Mouse (Mus musculus) adrenal gland, postnatal 4 days (tissue): ENCODE measurements around the gene Rinl. TPM values are rescaled to one million over a fixed set of nuclear protein-coding genes. Genes with fewer than 3 reads are reported as not detected.

Source experiments
- DNase-seq, 2 experiments: peaks; one replicate each; pipeline ENCODE4 v3.0.0; 2021 to 2022; ENCODE audit warnings: low spot score in 2 of 2, mixed read lengths in 2 of 2
- total RNA-seq, 2 experiments: library from RNA; stranded (reverse); gene quantifications; 2 replicates each; pipeline ENCODE4 v1.2.3; 2021

The Rinl gene
- total RNA-seq, 2 experiments from 2014 or later = 2.2 to 4.2 TPM

DNA sequence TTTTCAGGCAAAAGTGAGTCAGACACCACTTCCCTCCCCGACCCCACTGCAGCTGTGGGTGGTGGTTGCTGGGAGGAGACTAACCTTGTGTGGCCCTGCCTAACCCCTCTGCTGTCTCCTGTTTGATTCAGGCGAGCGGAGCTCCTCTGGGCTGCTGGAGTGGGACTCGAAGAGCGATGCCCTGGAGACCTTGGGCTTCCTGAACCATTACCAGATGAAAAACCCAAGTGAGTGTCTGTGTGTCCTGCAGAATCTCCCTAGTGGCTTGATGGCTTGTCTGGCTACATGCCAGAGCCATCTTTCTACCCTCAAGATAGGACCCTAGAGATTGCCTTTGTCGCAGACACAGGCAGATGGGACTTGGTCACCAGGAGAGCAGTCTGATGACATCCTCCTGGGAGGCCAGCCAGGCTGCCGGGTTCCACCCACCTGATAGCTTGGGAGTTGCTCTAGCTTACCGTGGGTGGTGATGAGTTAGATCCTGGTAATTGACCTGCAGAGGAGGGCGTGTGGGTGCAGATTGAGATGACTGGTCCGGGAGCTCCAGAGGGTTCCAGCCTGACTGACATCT, 32.6 kb downstream of the Rinl start:
- no peak for DNase-seq

DNA sequence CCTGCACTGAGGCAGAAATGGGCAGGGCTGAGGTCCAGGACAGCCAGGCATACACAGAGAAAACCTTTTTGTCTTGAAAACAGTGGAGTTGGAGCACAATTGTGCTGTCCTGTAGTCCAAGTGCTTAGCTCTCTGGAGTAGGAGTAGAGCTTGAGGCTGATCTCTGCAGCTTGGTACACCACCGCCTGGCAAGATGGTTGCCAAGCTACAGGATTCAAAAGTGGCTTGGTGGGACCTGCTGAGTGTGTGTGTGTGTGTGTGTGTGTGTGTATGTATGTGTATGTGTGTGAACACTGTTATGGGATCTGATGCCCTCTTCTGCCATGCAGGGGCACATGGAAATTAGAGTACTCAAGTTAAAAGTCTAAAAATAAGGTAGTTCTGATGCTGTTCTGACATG, 33.8 kb downstream of the Rinl start:
- DNase-seq = no peak

DNA sequence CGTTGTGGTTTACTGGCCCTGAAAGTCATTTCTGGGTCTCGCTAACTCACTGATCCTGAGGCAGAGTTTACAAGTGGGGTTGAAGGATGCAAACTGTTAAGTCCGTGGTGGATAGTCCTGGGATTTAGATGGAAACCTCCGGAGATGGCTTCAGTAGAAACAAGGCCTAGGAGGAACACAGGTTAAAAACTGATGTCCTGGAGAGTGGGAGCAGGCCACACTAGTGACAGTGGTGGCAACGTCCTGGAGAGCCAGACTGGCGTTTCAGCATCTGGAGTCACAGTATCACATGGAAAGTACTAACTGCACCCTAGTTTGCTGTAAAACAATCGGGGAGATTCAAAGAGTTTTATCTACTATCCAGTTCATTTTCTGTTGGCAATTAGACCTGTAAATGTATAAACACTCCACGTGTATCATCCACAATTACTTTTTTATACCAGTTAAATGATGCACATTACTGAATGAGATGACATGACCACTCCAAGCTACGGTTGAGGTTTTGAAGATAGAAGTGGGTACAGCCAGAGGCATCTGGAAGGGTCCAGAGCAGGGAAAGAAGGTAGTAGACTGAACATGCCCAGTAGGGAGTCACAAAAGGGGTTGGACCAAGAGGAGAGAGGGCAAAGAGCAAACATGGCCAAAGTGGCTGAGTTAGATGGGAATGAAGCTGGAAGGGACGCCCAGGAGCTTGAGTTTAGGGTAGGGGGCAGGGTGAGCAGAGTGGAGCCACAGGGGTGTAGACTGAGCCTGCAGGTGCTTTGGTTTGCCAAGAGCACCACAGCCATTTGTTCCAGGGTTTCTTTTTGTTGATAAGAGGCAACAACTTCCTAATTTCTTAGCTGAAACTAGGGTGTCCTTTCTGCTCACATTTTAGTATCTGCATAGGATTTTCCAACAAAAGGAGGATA, 34.5 kb downstream of the Rinl start:
- DNase-seq = no peak

DNA sequence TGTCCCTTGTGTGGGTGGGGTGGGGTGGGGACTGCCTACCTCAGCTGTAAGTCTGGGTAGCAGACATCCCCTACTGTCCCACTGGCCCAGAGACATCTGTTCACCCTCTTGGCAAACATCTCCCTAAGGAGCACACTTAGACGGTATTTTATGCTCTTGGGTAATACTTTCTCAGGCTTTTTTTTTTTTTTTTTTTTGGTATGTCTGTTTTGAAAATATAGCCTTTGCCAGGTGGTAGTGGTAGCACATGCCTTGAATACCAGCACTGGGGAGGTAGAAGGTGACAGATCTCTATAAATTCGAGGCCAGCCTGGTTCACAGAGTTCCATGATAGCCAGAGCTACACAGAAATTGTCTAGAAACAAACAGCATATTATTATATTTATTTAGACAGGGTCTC, 35.2 kb downstream of the Rinl start:
- DNase-seq = no peak

DNA sequence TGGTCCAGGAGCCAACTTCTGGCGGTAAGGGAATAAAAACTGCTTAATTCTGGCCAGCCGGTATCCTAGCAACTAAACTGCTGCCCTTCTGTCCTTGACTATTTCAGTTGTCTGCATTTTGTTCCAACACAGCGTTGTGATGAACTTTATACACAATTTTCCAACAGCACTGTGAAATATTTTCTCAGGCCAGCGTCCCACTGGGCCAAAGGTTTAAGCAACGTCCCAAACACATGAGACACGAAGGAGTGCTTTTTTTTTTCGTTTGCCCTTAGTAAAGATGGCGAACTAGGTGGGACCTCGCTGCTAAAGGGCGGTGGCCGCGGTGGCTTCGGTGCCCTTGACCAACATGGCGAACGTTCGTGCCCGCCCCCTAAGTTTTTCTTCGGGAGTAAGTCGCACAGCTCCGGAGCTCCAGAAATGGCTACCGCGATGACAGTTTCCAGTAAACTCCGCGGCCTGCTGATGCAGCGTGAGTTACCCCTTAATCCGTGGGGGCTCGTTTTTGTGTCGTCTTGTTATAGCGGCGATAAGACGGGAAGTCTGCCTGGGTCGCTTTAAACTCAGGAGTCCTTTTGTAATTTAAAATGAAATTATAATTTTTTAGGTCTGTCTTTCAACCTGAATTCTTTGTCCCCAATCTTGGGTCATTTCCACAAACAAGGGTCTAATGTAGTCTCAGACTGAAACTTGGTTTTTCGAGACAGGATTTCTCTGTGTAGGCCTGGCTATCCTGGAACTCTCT, 36.3 kb downstream of the Rinl start, which contains the start of gene Ech1:
TSS of gene Ech1 (plus strand) at position 277 of the 745 bp plus-strand sequence.
- peak; percentile 80 to 84 for DNase-seq

DNA sequence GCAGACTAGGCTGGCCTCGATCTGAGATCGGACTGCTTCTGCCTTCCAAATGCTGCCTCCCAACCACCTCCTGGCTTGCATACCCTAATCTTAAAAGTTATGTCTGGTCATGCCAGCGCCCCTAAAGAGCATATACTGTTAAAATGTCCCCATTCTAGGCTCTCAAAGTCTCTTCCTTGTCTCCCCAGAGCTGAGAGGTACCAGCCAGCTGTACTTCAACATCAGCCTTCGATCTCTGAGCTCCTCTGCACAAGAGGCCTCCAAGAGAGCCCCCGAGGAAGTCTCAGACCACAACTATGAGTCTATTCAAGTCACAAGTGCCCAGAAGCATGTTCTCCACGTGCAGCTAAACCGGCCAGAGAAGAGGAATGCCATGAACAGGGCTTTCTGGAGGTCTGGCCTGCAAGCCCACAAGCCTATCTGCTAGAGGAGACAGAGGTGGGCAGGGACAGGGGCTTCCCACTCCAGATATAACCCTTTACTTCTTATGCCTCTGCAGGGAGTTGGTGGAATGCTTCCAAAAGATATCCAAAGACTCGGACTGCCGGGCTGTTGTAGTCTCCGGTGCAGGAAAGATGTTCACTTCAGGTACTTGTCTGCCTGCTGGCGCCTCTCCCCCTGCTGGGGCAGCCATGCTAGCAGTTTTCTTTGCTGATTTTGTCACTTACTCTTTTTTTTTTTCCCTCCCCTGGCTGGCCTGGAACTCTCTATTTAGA, 37.1 kb downstream of the Rinl start:
- no peak for DNase-seq

DNA sequence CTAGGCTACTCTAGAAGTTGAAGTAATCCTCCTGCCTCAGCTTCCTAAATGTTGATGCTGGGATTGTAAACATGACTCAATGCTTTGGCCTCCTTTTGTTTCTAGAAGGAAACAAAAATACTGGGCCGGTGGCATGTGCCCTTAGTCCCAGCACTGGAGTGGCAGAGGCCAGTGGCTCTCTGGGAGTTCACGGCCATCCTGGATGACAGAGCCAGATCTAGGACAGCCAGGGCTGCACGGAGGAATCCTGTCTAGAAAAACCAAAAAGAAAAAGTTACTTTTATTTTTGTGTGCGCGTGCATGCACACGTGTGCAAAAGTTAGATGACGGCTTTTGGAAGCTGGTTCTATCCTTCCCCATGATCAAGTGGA, 37.6 kb downstream of the Rinl start:
- no peak for DNase-seq

DNA sequence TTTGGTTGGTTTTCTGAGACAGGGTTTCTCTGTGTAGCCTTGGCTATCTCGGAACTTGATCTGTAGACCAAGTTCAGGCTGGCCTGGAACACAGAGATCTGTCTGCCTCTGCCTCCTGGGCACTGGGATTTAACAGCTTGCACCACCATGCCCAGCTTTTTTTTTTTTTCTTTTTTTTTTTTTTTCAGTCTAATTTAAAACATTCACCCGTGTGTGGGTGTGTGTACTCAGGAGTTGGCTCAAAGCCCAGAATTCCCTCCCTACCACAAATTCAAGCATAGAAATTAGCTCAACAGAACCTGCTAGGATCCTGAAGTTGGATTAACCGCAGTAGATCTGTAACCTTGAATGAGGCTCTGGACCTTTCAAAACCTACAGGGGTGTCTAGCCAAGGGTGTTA, 38.6 kb downstream of the Rinl start:
- no peak for DNase-seq

DNA sequence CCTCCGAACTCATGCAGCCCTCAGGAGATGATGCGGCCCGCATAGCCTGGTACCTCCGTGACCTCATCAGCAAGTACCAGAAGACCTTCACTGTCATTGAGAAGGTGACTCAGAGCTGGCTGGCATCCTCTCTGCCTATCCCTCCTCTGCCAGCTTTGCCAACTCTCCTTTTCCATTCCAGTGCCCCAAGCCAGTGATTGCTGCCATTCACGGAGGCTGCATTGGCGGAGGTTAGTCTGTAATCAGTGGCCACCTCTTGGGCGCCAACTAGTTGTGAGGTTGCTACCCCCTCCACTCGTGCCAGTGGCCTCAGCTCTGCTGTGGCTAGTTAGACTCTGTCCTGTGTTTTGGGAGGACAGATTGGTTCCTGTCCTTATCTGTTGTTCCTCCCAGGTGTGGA, 41.1 kb downstream of the Rinl start:
- no peak for DNase-seq

DNA sequence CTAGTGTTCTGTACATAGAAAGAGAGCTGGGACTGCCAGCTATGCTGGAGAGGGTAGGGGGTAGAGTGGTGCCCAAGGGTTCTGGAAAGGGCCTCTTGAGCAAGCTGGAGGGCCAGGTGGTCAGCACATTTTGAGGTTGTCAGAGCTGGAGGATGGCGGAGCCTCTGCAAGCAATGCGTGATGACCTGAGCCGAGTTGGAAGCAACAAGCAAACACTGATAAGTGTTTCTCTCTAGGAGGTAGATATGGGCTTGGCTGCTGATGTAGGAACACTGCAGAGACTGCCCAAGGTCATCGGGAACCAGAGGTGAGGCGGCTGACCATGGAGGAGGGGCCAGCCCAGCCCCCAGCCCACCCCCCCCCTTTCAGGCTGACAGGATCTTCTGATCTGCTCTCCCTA, 42.2 kb downstream of the Rinl start:
- DNase-seq = no peak

DNA sequence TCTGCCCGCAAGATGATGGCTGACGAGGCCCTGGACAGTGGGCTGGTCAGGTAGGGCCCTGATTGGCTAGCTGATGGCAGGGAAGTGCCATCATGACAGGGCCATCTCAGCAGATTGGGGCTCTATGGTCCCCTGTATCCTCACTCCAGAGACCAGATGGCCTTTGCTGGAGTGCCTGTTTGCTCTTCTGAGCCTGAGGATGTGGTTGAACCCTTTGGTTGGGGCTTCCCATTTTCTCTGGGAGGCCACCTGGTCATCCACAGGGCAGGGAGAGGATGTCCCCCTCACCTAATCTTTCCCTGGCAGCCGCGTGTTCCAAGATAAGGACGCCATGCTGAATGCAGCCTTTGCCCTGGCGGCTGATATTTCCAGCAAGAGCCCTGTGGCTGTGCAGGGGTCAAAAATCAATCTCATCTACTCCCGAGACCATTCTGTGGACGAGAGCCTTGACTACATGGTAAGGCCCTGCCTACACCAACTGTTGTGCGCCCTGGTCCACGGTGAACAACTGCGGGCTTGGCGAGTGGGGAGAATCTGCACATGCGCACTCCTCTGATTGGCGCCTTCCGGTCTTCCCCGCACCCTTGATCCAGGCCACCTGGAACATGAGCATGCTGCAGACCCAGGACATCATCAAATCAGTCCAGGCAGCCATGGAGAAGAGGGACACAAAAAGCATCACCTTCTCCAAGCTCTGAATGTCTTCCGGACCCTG, 42.8 kb downstream of the Rinl start:
- DNase-seq = peak in 1 of 2 experiments; percentile 2

DNA sequence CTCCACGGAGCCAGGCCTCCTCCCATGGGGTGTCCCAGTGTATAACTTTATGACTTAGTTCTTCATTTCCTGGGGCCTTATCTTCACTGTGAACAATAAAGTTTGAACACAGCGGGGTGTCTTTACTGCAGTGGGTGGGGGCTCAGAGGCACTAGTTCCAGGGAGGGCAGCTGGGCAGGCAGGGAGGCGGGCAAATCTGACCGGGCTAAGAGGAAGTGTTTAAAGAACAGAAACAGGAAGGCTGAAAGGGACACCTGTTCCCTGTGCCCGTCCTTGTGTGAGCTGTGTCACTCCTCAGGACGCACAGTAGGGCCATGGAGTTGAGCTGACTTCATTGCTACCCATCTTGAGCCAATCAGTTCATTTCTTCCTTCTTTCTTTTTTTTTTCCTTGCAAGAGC, 43.4 kb downstream of the Rinl start:
- peak in 1 of 2 experiments; percentile 2 for DNase-seq

DNA sequence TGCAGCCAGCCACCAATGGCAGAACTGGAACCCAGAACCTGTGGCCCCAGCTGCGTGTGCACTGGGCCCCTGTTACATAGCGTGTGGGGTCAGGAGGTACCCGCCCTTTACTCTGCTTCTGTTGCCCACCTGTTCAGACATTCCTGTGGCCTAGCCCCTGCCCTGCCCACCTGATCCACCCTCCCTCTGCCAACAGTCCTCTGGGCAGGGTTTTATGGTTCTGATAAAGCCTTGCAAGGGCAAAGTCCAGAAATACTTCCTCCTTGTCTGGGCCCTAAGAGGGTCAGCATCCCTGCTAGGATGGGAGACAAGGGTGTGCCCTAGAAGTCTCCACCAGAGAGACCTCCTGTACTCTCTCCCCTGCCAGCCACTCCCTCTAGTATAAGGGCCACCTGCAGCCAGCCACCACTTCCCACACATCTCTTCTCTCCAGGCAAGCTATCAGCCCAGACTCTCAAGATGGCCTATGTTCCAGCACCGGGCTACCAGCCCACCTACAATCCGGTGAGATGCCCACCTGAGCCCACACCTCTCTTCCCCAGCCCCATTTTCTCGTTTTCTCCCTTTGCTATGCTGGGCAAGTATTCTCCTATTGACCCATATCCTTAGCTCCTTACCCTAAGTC, 45.1 kb downstream of the Rinl start, which contains the start of gene Lgals4:
TSS of gene Lgals4 (plus strand) at position 132 of the 625 bp plus-strand sequence.
- peak in 1 of 2 experiments; percentile 2 for DNase-seq

DNA sequence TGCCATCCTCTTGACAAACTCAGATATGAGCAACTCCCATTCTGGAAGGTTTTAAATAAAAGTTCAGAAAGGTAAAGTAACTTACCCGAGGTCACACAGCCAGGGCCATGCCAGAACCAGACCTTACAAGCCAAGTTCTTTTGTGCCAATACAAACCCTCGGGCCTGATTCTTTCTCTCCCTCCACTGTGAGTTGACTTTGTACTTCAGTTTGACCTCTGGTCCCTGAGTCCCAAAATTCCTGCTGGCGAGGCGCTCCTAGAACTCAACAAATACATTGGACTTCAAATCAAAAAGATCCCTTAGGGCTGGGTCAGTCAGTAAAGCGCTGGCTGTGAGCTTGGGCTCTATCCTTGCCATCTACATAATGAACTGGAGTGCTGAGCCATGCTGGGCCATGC, 48.2 kb downstream of the Rinl start:
- DNase-seq = no peak

DNA sequence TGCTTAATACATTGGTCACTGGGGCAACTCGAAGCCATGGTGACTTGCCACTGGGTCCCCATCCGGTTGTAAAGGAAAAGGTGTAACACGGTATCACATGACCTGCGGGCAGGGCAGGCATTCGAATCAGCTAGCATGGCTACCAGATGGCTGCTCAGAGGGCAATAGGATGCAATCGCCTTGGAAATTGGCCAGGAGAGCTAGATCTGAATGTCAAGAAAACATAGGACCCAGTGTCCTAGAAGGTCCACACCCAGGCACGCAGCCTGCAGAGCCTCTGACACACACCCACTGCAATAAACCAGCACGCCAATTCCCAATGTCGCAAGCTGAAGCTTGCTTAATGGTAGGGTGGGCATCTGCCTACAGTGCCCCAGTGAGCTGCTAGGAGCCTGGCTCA, 49.6 kb downstream of the Rinl start:
- DNase-seq = no peak

DNA sequence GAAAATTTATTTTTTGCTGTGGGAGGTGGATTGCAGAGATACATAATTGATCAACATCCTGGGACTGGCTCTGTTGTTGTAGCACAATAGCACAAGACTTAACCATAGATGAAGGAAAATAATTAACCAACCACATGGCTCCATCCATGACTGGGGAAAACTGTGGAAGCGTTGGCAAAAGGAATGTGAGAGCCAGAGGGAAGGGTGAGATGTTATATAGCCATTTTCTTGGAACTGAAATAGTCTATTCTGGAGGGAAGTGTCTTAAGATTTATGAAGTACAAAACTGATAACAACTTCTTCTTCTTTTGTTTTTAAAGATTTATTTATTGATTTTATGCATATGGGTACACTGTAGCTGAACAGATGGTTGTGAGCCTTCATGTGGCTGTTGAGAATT, 58.5 kb downstream of the Rinl start:
- DNase-seq = no peak
